Mouse (Mus musculus) adrenal gland, postnatal 25 days (tissue): ENCODE data around the gene Ntm. TPM values are rescaled to one million over a fixed set of nuclear protein-coding genes. Genes with fewer than 3 reads are reported as not detected.

Experiments used
- DNase-seq: peaks from one replicate; pipeline ENCODE4 v3.0.0; 2021; ENCODE audit warnings: mixed read lengths
- total RNA-seq: library from RNA; stranded (reverse); gene quantifications from 2 replicates; pipeline ENCODE4 v1.2.3, GENCODE M21; 2021

The Ntm gene
- total RNA-seq, 1 experiment from 2014 or later, result 0.94 TPM

DNA sequence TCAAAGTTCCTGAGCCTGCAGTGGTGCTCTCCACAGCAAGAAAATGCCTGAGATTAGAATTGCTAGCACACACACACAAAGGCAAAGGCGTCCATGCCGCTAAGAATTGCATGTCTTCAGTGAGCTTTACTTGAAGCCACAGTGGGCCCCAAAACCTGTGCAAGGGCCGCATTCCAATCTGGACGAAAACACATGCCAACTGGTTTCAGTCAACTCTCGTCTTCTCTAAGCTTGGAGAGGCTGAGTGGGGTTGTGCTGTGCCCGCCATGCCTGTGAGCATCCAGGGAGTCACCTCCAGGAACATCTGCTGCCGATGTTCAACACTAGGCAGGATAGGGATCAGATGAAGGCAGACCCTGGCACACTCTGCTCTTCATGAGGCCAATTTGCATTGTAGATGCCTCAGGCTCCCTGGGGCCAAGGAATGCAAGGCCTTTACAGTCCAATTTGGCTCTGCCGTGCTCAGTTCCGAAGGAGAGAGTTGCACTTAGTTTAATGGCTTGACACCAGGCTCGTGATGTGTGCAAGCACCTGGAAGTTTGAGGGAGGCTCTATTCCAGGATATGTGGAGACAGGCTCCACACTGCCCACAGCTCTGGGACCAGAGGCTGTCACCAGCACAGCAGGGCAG is 739.9 kb downstream of the Ntm start:
- no peak for DNase-seq

DNA sequence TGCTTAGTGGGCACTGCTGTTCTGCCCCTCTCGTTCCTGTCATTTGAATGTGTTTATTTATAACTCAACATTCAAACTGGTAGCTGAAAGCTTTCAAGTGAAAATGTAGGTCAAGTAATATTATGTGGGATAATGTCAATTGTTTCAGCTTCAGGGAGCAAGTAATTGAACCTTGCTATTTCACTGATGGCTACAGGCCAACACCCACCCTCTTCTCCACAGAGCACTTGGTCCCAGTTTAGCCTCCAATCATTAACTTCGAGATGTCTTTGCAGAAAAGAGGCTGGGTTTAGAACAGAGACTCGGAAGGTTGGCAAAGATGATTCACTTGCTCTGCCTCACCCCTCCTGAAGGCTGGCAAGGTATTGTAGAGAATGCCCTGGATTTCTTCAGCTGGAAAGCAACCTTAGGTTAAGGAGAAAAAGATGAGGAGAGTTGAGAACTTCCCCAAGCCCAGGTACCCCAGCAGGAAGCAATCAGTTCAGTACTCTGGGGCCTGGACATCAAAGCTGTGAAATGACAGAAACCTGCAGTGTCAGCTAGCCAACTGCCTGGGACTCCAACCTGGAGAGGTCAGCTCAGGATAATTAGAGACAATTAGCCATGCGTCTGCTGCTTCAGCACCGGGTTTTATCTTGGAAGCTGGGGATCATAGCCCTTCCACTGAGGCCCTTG is 741.9 kb downstream of the Ntm start:
- no peak for DNase-seq

DNA sequence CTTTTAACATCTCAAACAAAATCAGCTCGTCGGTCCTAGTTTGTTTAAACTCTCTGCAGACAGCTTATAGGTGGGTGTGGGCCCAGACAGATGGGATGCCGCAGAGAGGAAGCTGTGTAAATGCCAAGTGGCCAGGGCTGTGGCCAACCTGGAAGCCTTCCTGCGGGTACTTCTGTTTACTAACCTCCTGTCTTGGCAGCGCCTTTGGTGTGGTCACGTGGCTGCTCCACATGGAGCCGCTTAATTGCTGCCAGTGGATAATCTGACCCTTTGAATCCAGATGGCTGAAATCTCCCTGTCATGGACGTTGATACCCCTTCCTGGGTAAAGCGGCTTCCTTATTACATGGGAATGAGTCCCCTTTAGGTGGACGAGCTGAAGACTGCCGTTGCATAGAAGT is 742.4 kb downstream of the Ntm start:
- DNase-seq, result peak; percentile 12

DNA sequence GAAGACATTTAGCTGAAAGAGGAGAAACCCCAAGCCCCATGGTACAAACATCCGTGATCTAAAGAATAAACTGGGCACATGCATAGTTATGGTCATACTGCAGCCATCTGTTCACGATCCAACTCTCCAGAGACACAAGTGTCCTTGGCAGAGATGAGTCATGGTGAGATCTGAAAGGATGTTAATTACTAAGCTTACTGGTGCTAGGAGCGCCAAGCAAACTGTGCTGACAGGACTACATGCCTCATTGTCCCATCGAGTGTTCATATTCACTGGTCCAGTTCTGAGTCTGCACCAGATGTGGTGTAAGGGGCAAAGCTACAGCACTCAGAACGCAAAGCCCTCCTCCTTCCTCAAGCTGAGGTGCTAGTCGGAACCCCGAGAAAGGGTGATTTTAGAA is 745.0 kb downstream of the Ntm start:
- peak; percentile 10 for DNase-seq

DNA sequence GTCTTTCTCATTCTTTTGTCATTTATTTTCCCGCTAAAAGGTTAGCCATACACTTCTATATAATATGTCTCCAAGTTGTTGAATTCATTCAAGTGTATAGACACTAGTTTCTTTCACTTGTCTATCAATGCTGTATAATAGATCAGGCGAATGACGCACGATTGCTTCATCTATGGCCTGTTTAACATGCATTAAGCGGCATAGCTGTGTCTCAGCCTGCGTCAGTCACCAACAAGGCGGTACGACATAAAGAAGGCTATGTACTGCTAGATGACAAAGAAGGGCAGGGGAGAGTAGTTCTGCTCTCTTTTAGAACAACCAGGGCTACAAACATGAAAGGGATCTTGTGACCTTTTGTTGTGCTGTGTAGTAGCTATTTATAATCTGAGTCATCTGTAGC is 746.4 kb downstream of the Ntm start:
- no peak for DNase-seq

DNA sequence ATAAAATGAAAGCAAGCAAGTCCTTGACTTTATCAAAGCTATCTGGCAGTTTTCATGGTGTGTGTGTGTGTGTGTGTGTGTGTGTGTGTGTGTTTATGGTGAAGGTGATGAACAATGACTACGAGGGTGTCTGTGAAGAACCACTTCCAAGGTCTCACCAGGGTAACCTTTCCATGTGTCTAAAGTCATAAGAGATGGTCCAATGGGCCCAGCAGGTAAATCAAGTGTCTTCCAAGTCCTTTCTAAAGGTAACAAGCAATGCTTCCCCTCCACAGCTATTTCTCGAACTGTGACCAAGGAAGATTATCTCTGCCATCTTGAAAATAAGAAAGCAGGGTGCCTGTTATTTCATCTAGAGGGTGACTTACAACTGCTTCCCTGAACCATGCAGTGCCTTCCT is 747.1 kb downstream of the Ntm start:
- DNase-seq, result no peak

DNA sequence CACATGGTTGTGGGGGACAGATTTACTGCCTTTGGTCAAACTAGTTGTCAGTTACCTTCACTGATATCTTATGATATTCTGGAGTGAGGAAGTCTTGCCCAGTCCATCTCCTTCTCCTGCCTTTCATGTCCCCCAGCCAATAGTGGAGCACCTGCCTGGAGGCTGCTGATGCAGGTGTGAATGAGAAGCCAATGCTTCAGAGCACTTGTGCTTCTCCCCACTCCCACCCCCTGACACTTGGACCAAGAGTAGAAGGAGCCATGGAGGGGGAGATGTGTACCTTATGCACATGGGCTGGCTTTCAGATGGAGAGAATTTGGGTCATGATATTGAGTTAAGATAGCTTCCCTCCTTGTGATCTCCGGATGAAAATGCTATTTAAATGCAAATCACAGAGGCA is 747.7 kb downstream of the Ntm start:
- no peak for DNase-seq

DNA sequence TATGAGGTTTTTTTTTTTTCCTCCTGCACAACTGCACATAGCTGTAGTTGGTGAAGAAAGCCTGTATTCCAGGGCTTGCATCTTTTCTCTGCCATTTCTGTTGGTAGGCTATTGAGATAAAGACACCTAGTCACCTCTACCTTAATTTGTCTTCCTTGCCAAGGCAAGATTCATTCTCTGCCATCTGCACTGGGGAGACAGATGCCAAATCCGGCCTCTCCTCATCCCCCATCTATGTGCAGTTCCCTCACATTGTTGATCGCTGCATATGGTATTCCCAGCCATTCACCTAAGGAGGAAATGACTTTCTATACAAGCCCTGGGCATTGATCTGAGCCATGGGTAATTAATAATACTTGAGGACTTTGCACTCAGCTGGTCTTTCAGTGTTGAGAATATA is 753.7 kb downstream of the Ntm start:
- DNase-seq, result no peak

DNA sequence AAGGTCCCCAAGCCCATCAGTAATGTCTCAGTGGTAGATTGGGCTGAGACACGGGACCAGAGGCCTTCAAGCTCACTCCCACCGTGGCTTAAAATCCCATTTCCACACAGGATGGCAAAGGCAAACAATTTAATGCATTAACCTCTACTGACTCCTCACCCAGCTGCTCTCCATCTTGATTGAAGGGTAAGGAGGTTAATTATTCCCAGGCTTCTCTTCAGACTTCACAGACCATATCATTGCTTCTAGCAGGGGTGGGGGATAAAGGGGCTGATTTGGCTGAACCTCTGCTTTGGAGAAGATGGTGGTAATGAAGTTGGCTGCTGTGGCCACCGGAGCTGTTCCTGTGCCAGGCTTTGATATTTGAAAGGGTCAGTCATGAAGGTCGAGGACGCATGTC is 754.8 kb downstream of the Ntm start:
- DNase-seq, result no peak

DNA sequence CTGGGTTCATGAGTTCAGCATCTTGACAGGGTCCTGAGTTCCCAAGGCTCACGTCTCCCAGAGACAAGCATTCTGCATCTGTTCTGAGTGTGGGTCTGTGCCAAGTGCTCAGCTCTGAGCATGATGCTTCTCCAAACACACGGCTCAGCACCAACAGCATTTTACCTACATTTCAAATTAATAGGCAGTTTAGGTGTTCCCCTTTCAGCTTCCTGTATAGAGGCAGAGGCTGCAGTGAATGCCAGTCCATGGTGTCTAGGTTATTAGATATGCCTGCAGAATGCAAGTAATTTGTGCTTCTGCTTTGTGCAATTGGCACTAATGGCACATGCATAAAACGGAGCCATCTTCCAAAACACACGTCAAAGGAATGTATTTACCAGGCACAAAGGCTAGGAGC is 757.3 kb downstream of the Ntm start:
- DNase-seq, result no peak

DNA sequence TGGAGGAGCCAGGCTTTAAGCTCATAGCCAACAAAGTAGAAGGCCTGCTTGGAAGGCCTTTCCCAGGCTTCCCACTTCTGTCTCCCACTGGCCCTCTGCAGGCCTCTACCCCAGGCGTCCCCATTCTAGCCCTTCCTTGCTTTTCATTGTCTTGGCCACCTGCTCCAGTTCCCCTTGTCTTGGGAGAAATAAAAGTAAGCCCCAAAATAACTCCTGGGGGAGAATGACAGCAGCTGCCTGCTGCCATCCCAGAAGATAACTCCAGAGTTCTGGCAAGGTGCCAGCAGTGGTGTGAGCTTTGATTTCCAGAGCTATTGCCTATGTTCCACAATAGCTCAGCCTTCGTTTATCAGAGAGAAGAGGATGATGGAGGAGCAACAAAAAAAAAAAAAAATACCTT is 760.7 kb downstream of the Ntm start:
- peak; percentile 16 for DNase-seq

DNA sequence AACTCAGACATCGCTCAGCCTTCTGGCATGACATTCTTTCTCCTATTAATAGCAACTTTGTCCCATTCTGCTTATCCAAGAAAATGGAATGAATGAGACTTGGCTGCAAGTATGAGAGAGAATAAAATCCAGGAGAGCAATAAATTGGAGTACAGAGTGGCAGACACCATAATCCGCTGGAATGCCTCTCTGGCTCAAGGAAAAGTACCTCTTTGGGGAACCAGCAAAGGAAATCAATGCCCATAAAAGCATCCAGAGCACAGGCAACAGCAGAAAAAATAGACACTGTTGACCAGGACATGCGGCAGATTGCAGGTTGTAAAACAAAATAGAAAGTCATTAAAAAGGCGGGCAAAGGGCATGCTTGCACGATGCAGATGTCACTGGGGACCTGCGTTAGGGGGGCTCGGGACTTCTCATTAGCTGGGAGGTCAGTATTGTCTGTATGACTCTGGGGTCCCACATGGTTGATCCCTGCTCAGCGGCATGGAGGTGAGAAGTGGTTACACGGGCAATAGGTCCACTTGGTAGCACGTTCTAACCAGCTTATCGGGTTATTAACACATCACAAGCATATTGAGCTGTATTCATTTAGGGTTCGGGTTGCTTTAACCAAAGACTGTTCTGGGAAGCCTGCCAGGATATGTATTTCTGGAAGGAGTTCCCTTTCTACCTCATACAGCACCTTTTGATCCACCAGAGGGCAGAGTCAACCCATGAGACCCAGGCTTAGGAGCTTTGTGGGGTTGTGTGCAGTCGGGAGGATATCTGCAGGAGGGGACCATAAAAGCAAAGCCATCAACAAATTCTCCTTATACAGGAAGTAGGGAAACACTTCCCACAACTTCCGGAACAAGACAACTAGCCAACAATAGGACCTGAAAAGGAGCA is 761.5 kb downstream of the Ntm start:
- DNase-seq, result peak; percentile 26

DNA sequence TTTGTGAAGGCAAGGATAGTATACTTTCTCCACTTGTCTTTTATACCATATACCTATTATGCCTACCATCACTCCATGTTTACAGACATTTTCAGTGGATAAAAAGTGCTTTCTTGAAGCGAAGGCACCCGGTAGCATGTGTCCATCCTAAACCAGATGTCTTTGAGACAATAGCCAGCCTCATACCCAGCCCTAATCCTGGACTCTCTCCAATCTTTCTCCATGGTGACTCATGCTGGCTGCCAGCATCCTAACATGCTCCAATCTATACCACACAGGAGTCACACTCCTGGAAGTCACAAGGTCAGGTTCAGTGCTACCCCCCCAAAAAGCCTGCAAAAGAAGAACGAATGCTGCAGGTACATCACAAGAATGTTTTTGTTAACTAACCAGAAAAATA is 765.9 kb downstream of the Ntm start:
- DNase-seq, result no peak

DNA sequence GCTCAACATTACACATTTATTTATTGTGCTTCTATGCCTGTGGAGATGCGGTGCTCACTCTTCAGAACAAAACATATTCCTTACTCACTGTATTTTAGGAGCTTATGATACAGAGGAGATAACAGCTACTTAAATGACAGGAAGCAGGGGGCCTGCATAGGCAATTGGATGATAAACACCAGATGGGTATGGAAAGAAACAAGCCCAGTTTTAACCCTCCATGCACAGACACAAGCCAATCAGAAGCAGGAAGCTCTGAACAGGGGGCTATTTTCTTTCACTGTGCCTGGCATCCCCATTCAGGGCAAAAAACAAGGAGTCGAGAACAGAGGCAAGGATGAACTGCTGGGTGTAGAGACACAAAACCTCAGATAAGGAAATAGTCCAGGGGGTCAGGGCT is 768.7 kb downstream of the Ntm start:
- DNase-seq, result no peak

DNA sequence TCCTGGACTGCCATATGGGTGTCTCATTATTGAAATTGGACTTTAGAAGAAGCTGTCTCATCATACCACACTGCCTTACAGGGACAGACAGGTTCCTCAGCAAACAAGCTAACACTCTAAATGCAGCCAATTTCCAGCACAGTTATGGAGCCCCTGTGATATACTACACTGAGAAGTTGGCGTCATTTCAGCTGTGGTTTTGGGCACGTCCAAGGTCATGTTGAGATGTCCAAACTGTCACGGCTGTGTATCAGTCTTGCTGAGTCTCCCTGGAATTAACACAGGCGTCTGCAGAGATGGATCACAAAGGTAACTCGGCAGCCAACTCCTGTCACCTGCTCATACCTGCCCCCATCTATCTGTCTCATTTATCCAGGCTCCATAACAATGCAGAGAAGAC is 779.9 kb downstream of the Ntm start:
- no peak for DNase-seq

DNA sequence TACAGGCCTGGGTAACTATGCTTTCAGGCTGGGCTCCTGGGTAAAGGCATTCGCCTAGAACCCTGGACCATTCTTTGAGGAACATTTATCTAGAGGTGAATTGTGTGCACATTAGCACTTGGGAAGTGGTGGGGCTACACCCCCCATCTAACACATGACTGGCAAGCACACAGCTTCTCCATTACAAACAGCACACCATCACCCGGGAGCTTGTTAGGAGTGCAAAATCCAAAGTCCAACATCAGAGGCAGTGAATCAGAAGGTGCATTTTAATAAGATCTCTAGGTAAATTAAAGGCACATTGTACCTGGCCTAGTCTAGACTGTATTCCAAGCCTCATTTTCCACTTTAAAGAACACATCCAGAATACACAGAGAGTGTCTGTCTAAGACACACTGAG is 781.3 kb downstream of the Ntm start:
- no peak for DNase-seq

DNA sequence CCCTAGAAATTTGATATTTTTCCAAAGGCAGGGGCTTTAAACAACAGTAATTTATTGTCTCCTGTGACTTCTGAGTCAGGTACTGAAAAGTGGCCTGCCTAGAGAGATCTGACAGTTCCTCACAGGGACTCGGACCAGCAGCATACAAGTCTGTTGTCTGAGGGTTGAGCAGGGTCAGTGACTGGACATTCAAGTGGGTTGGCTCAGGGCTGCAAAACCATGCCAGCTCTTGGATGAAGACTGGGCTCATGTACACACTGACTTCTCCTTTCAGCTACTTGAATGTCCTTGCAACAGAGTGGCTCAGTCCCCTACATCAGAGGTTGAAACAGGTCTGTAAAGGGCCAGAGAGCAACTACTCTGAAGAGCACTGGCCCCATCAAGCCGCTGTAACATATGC is 797.2 kb downstream of the Ntm start:
- DNase-seq, result no peak

DNA sequence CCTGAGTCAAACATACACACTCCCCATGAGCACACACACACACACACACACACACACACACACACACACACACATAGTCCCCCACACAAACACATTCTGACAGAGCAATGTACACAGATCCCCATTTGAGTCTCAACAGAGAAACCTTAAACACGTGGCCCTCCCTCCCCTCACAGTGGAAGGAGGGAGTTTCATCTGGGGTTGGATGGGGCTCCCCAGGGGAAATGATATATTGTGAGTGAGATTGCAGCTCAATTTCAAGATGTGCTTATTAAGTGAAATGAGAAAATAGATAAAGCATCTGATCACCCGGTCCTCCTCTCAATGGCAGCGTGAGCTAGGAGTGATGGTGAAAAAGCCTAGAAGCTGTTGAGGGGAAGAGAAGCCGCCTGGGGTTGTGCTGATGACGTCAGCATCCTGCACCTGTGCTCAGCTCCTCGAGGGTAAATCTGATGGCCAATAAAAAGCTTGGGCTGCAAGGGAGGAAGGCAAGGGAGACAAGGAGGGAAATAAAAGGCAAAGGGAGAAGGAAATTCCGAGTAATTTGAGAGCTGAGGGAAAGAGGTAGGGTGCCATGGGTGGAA is 801.8 kb downstream of the Ntm start:
- DNase-seq, result no peak

DNA sequence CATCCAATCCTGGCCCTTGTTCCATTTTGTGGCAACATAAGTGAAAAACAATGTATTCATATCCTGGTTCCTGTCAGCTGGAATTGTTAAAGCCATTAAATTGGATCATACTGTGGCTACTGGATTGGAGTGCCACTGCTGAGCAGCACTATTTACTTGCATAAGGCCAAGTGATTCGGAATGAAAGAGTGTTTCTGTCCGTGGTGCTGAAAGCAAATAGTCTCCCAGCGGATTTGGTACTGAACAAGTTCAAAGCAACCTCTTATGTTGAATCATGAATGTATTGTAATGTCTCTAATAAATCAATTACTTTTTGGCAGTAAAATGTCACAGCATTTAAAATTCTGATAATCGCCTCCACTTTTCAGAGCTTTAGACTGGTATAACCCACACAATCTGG is 817.0 kb downstream of the Ntm start:
- DNase-seq, result peak; percentile 4

DNA sequence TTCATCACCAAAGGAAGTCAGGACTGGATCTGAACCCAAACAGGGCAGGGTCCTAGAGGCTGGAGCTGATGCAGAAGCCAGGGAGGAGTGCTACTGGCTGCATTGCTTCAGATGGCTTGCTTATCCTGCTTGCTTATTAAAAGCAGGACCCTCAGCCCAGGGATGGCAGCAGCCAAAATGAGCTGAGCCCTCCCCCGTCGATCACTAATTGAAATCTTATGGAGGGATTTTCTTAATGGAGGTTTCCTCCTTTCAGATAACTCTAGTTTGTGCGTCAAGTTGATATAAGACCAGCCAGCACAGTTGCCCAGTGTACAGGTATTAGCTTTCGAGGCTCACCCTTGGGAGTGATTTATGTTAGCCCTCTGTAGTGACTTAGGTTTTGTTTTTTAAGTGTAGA is 826.9 kb downstream of the Ntm start:
- DNase-seq, result no peak

DNA sequence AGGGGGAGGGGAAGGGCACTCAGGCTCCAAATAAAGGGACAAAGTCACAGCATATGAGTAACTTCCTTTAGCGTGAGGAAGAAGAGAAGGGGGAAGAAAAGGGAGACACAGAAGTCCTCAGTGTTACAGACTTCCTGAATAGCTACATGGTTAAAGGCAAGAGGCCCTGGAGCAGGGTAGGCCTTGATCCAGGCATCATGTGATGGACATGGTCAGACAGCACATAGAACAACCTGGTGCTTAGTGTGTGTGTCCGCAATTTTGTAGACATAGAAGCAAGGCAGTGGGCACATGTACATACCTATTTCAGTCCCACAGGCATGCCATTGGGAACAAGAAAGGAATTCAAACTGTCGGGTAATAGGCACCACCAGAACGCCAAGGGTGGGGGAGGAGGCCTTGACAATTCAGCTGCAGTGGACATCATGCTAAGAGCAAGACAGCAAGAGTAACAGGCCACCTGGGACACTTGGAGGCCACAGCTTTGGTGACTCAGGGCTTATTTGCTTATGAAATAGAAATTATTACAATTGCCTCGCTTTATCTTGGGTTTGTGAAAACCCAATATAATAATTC is 832.1 kb downstream of the Ntm start:
- no peak for DNase-seq

DNA sequence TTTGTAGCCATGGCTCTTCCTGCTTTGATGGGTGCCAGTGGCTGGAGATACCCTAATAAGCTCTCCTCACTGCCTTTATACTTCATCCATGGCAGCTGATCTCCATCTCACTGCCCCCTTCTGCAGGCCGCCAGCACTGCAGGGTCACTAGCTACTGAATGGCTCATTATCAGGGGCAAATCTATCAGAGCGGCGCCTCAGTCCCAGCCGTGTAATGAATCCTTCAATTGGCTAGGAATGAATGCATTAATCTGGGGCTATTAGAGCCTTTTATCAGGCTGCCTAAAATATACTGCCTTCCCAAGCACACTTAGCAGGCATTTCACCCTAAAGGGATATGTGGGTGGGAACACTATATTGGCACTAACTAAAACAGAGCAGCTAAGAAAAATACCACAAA is 832.6 kb downstream of the Ntm start:
- no peak for DNase-seq

DNA sequence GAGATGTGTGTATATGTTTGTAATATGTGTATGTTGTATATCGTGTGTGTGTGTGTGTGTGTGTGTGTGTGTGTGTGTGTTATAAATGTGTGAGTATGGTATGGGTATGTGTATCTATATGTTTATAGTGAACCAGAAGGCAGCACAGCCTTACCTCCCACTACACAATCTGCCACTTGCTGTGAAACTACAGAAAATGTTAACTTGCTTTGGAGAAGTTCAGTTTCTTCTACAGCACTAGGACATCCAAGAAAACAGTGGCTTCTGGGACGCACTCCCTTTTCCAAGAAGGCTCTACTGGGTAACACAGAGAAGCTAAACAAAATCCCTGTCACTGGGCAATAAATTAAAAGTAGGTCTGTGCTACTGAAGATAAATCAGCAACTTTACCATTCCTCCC is 834.5 kb downstream of the Ntm start:
- DNase-seq, result no peak
